Mouse (Mus musculus) heart, adult 2 months (tissue): ENCODE data around the gene Sox13. TPM values are rescaled to one million over a fixed set of nuclear protein-coding genes. Genes with fewer than 3 reads are reported as not detected.
A peak's percentile ranks its signal among the peaks of the same experiment; 100 is the strongest.

ENCODE experiments used
- DNase-seq, 2 experiments: peaks; one replicate each; pipeline ENCODE4 v3.0.0; 2021
- H3K27ac ChIP-seq: fragments of 200-600 bp; 2 replicates; pipeline ENCODE4 v1.8.1; 2022
- H3K27me3 ChIP-seq: fragments of 200-500 bp; 2 replicates; pipeline ENCODE4 v1.6.1; 2012; ENCODE audit warnings: mild to moderate bottlenecking, low read length, inconsistent platforms, mixed read lengths; ENCODE audit not compliant: control insufficient read depth, insufficient read depth
- H3K36me3 ChIP-seq: fragments of 200-500 bp; 2 replicates; pipeline ENCODE4 v1.6.1; 2012; ENCODE audit warnings: low read length, inconsistent platforms; ENCODE audit not compliant: control insufficient read depth, insufficient read depth
- H3K4me1 ChIP-seq: fragments of 200-500 bp; 2 replicates; pipeline ENCODE4 v1.6.1; 2011; ENCODE audit warnings: low read length; ENCODE audit not compliant: control insufficient read depth, insufficient read depth
- H3K4me3 ChIP-seq: fragments of 200-600 bp; 2 replicates; pipeline ENCODE4 v1.8.1; 2022
- H3K79me2 ChIP-seq: fragments of 200-500 bp; replicated peaks from 2 replicates; pipeline ENCODE4 v1.6.1; 2012; ENCODE audit warnings: mild to moderate bottlenecking, inconsistent platforms, low read length, moderate library complexity, mixed read lengths; ENCODE audit not compliant: control insufficient read depth, insufficient read depth
- H3K9ac ChIP-seq: fragments of 200-500 bp; 2 replicates; pipeline ENCODE4 v1.6.1; 2012; ENCODE audit warnings: low read depth, mild to moderate bottlenecking, control low read depth, inconsistent platforms, low read length, mixed read lengths
- CTCF ChIP-seq: fragments of 200-600 bp; IDR thresholded peaks from 2 replicates; pipeline ENCODE4 v1.8.1; 2022; ENCODE audit warnings: antibody characterized with exemption, mild to moderate bottlenecking, moderate library complexity
- EP300 ChIP-seq: fragments of 200-500 bp; IDR thresholded peaks from 2 replicates; pipeline ENCODE4 v1.6.1; 2011; ENCODE audit warnings: low read depth, low read length, control low read depth; ENCODE audit not compliant: insufficient read depth
- POLR2A ChIP-seq: fragments of 200-500 bp; IDR thresholded peaks from 2 replicates; pipeline ENCODE4 v1.6.1; 2011; ENCODE audit warnings: mild to moderate bottlenecking, low read depth, low read length, control low read depth; ENCODE audit not compliant: insufficient read depth
- WGBS: fragments of 180-500 bp; shearing (Covaris S2); methylation state at CpG from one replicate; pipeline ENCODE4 v1.1.7; 2018; 5-methylcytosine and 5-hydroxymethylcytosine counted together
- intact Hi-C: fragments of 180-260 bp; cut with DNase I; formaldehyde crosslinking; loops from one replicate; pipeline ENCODE4 v1.15.1; 2025
- polyA plus RNA-seq: library from polyadenylated mRNA; depleted of rRNA; stranded (reverse); fragments of >200 nt; gene quantifications from 2 replicates; pipeline ENCODE4 v1.2.3, GENCODE M21; 2012
- total RNA-seq, 2 experiments: library from RNA; stranded (reverse); gene quantifications; 2 replicates each; pipeline ENCODE4 v1.2.3; 2021

Gene Sox13
- total and polyA plus RNA-seq, 3 experiments: 15.3 to 24.7 (median 16.2) TPM

DNA sequence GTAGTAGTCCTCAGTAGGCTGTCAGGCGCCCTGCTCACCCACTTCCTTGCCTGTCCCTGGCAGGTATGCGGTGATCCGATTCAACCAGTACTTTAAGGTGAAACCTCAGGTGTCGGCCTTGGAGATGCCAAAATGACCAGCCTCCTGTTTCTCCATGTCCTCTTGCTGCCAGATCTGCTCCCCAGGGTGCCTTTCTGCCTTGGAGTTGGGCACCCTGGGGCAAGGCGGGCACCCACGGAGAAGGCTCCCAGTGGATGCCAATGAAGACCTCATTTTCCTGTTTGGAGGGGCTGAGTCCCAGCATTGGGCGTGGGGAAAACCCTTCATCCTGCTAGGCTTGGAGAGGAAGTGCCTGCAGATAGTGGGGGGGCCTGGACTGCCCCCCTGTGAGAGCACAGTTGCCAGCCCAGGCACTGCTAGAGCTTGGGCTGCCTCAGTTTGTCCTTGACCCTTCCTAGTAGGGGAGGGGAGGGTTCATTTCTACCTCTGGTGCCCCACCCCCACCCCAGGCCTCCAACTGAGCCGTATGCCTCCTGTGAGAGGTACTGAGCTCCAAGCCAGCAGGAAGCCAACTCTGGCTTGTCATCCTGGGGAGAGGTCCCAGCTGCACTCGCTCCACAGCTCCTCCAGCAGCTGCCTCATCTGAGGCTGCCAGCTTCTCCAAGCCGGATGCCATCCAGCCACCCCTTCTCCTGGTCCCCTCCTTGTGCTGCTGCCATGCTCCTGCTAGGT is 44.8 kb downstream of the Sox13 start:
- intact Hi-C loops: no loop called here
- Histone ChIP-seq H3K27ac (peak overlapping the region; percentile 15; the same call in 1 of the 2 replicates), H3K79me2 (no peaks in the 10 kb centered on the region), H3K4me1 (peaks cover 6% of the 10 kb centered on the region), H3K36me3 (no peaks in the 10 kb centered on the region), H3K9ac (no peak overlapping the region), H3K27me3 (no peaks in the 10 kb centered on the region), H3K4me3 (no peak overlapping the region)
- WGBS: 53% methylated on average over 10 of the region's 10 CpGs
- DNase-seq: no peak
- TF ChIP-seq EP300: no peak
- no peak for TF ChIP-seq POLR2A
- TF ChIP-seq CTCF: no peak

DNA sequence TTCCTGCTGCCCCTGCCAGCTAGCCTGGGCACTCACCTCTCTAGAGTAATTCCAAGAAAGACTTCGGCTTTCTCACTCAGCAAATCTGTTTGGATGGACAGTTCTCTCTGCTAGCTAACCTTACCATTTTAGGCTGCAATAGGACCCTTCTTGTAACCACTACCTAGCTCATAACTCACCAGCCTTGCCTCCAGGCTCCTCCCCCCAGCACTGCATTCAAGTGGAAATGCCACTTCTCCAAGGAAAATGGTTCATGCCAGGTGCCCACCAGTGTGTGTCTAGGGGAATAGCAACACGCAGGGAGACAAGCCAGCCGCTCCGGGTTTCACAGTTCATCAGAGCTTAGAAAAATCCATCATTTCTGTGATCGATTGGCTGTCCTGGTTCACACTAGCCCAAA is 46.6 kb downstream of the Sox13 start:
- H3K27me3 ChIP-seq: no peaks in the 10 kb centered on the region
- H3K27ac ChIP-seq: no peak overlapping the region
- 91% methylated on average over 5 of the region's 5 CpGs for WGBS
- DNase-seq: no peak
- no peaks in the 10 kb centered on the region for H3K79me2 ChIP-seq
- no peaks in the 10 kb centered on the region for H3K36me3 ChIP-seq
- no peak for TF ChIP-seq POLR2A
- TF ChIP-seq EP300: no peak
- TF ChIP-seq CTCF: no peak
- peaks cover 6% of the 10 kb centered on the region for H3K4me1 ChIP-seq
- no peak overlapping the region for H3K4me3 ChIP-seq
- H3K9ac ChIP-seq: no peak overlapping the region
- intact Hi-C loops: no loop called here

- H3K27me3 ChIP-seq: no peaks in the 10 kb centered on the region
- H3K79me2 ChIP-seq: no peaks in the 10 kb centered on the region
- no peak for DNase-seq
- 71% methylated on average over 10 of the region's 10 CpGs for WGBS
- peaks cover 5% of the 10 kb centered on the region for H3K4me1 ChIP-seq
- H3K4me3 ChIP-seq: no peak overlapping the region
- intact Hi-C loops: no loop called here
- no peaks in the 10 kb centered on the region for H3K36me3 ChIP-seq
- TF ChIP-seq EP300 (no peak), CTCF (no peak), POLR2A (no peak)
- H3K9ac ChIP-seq: no peak overlapping the region
- H3K27ac ChIP-seq: no peak overlapping the region
Measured at GRCm38 (mm10) chr1:133375696-133376346, 48.4 kb downstream of the Sox13 start.

DNA sequence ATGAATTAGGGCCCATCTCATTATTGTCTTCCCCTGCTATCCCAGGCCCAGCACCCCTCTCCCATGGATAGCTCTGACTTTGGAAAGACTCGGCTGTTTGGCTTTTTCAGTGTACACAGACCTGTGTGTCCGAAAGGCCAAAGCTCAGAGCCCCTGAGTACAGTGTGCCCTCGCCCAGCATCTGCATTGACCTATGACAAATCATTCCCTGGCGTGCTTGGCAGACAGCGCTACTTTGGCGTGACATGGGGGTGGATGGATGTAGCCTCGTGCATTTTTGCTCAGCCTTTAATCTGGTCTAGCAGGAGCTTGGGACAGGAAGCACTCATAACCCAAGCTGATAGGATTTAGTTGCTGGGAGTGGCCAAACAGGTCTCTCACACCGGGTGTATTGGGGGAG is 52.1 kb downstream of the Sox13 start:
- Histone ChIP-seq H3K9ac (no peak overlapping the region), H3K27ac (no peak overlapping the region), H3K27me3 (no peaks in the 10 kb centered on the region), H3K36me3 (no peaks in the 10 kb centered on the region), H3K4me1 (peaks cover 3% of the 10 kb centered on the region; the same call in 1 of the 2 replicates), H3K4me3 (no peak overlapping the region), H3K79me2 (no peaks in the 10 kb centered on the region)
- 60% methylated on average over 8 of the region's 8 CpGs for WGBS
- no peak for DNase-seq
- TF ChIP-seq CTCF (no peak), EP300 (no peak), POLR2A (no peak)
- intact Hi-C loops: no loop called here

DNA sequence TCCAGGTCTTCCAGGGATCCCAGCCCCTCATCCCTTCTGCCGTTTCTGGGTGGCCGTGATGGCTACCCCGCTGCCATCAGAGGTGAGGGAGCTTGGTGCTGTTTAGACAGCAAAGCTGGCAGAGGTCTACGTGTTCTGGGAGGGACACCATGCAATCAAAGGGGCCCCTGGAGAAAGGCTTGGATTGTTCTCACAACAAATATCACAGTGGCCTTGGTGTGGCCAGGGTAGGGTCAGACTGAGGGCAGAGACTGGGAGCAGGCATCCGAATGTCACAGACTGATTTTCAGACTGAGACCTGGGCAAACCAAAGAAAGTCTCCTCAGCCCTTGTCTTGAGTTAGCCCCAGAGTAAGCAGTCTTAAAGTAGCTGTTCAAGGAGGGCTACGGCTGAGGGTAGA is 52.7 kb downstream of the Sox13 start:
- TF ChIP-seq EP300 (no peak), POLR2A (no peak), CTCF (no peak)
- Histone ChIP-seq H3K27ac (no peak overlapping the region), H3K79me2 (no peaks in the 10 kb centered on the region), H3K9ac (no peak overlapping the region), H3K4me1 (peaks cover 3% of the 10 kb centered on the region; the same call in 1 of the 2 replicates), H3K27me3 (no peaks in the 10 kb centered on the region), H3K36me3 (no peaks in the 10 kb centered on the region), H3K4me3 (no peak overlapping the region)
- intact Hi-C loops: no loop called here
- no peak for DNase-seq
- WGBS: 80% methylated on average over 6 of the region's 6 CpGs

DNA sequence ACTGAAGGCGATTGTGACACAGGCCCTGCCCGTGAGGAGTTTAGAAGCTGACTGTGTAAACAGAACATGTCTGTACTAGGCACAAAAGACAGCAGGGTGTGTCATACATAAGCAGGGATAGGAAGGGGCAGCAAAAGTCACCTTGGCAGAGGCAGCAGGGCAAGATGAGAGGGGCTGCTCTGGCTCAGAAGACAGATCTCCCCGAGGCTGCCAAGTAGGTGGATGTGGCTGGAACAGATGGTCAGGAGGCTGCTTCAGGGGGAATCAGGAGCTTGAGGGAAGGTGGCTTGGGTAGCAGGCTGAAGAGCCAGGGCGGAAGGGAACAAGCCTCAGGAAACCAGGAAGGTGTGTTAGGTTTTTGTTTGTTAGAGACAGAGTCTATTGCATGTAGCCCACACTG is 53.8 kb downstream of the Sox13 start:
- DNase-seq: no peak
- Histone ChIP-seq H3K4me1 (peaks cover 3% of the 10 kb centered on the region; the same call in 1 of the 2 replicates), H3K9ac (no peak overlapping the region), H3K27me3 (no peaks in the 10 kb centered on the region), H3K4me3 (no peak overlapping the region), H3K79me2 (no peaks in the 10 kb centered on the region), H3K36me3 (no peaks in the 10 kb centered on the region), H3K27ac (no peak overlapping the region)
- TF ChIP-seq EP300: no peak
- TF ChIP-seq CTCF: no peak
- TF ChIP-seq POLR2A: no peak
- 74% methylated on average over 4 of the region's 4 CpGs for WGBS
- intact Hi-C loops: no loop called here
